Mouse (Mus musculus) mature B cell (primary cell): ENCODE results near the gene Hoxc5.

ENCODE experiments used
- in situ Hi-C: fragments of 300-500 bp; cut with MboI; formaldehyde crosslinking; loops from 2 replicates; pipeline ENCODE4 v1.14.3; 2019

The Hoxc5 gene

GRCm38 (mm10) chr15:103009265-103010111 is 42.2 kb downstream of the Hoxc5 start:
- in situ Hi-C loops, result no loop called here

GRCm38 (mm10) chr15:103010112-103010846 is 43.0 kb downstream of the Hoxc5 start:
- in situ Hi-C loops, result no loop called here

GRCm38 (mm10) chr15:103010847-103011555 is 43.8 kb downstream of the Hoxc5 start:
- in situ Hi-C loops, result no loop called here

- in situ Hi-C loops, result no loop called here
Measured at GRCm38 (mm10) chr15:103011928-103012486, 44.8 kb downstream of the Hoxc5 start.

- in situ Hi-C loops, result no loop called here
Measured at GRCm38 (mm10) chr15:103013238-103013984, 46.2 kb downstream of the Hoxc5 start.

GRCm38 (mm10) chr15:103014166-103015008 is 47.1 kb downstream of the Hoxc5 start:
- in situ Hi-C loops, result no loop called here

GRCm38 (mm10) chr15:103015009-103015399 is 47.8 kb downstream of the Hoxc5 start:
- in situ Hi-C loops, result no loop called here

GRCm38 (mm10) chr15:103015406-103016166 is 48.3 kb downstream of the Hoxc5 start:
- in situ Hi-C loops, result no loop called here

- in situ Hi-C loops, result no loop called here
Measured at GRCm38 (mm10) chr15:103018636-103019035, 51.4 kb downstream of the Hoxc5 start, which contains the start of gene Hoxc4. Gene Hoxc4, plus strand, starts transcription at chr15:103018934.

GRCm38 (mm10) chr15:103020899-103021418 is 53.7 kb downstream of the Hoxc5 start:
- in situ Hi-C loops, result no loop called here

- in situ Hi-C loops, result no loop called here
Measured at GRCm38 (mm10) chr15:103021544-103021943, 54.3 kb downstream of the Hoxc5 start.

- in situ Hi-C loops, result no loop called here
Measured at GRCm38 (mm10) chr15:103024131-103024530, 56.9 kb downstream of the Hoxc5 start.

- in situ Hi-C loops, result no loop called here
Measured at GRCm38 (mm10) chr15:103027266-103028235, 60.3 kb downstream of the Hoxc5 start.

GRCm38 (mm10) chr15:103028916-103029512 is 61.8 kb downstream of the Hoxc5 start:
- in situ Hi-C loops, result no loop called here

GRCm38 (mm10) chr15:103030142-103030541 is 62.9 kb downstream of the Hoxc5 start:
- in situ Hi-C loops, result no loop called here

- in situ Hi-C loops, result no loop called here
Measured at GRCm38 (mm10) chr15:103032167-103032566, 64.9 kb downstream of the Hoxc5 start.
